Mouse (Mus musculus) bone marrow macrophage, adult 2 months (primary cell): Measurements from ENCODE around the gene Utp20.

ENCODE experiments used
- CTCF ChIP-seq: IDR thresholded peaks from 2 replicates; pipeline ENCODE4 v1.5.1; 2012; ENCODE audit warnings: low read depth, mild to moderate bottlenecking, low read length, moderate library complexity
- POLR2A ChIP-seq: IDR thresholded peaks from 2 replicates; pipeline ENCODE4 v1.6.1; 2012; ENCODE audit warnings: mild to moderate bottlenecking, low read depth, low read length, borderline replicate concordance

GRCm38 (mm10) chr10:88712359-88712758 lies 114.2 kb downstream of the Utp20 start:
- TF ChIP-seq CTCF (no peak), POLR2A (no peak)
